Mouse (Mus musculus): ENCODE measurements around the gene Gm11567. TPM values are rescaled to one million over a fixed set of nuclear protein-coding genes. Genes with fewer than 3 reads are reported as not detected.
"Not testable (repeated sequence)": the region's sequence is repeated elsewhere in the genome, so short reads cannot be mapped to it uniquely, and the experiment has no call there.

Gene Gm11567
- polyA plus RNA-seq (2015; fragmentation: Nextera tagmentation; extraction: Ambion mirVana), result not detected in 2 replicates

DNA sequence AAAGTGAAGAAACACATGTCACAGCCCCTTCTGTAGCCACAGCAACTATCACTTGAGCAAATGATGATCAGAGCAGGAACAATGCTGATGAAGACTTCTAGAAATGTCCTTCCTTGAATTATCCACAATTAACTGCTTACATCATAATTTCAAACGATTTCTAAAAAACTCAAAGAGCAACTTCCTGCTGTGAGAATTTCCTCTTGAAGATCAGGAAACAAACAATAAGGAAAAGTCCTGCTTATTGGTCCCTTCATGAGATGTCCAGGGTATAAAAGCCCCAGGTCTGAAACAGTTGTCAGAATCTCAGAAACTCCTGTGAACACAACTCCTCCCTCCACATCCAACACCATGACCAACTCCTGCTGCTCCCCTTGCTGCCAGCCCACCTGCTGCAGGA is at the start of gene Gm11567:
TSS of gene Gm11567 (plus strand) at position 301 of the 400 bp plus-strand sequence.
- not testable (repeated sequence) for ATAC-seq (ENCODE audit: low FRiP score); H3K36me3 ChIP-seq; H3K4me3 ChIP-seq; H3K4me1 ChIP-seq (replicated peaks); H3K4me2 ChIP-seq; H3K27me3 ChIP-seq; H3K9ac ChIP-seq; H3K27ac ChIP-seq; H3K9me3 ChIP-seq
- 74% methylated on average over 1 of the region's 1 CpGs for WGBS

DNA sequence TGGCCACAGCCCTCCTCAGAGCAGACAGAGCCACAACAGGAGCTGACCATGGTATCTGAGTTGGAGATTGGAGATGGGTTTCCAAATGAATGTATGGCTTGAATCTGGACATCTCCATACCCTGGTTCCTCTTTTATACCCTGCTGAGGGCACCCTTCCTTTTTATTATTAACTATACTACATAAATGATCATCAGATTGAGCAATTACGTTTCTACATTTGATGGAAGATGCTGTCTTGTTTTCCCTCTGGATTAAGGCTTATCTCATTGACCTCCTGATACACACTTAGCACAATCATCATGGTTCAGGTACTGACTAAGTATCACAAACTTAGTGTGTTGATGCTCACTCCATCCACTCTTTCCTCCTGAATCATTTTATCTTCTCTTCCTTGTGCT is 41.0 kb upstream of the Gm11567 start, which contains the start of gene 2300003K06Rik:
TSS of gene 2300003K06Rik (minus strand) at position 101 of the 400 bp plus-strand sequence.
- WGBS, result 79% methylated on average over 1 of the region's 1 CpGs
- ATAC-seq (ENCODE audit: low FRiP score), result no peak
- H3K27me3 ChIP-seq, result no peaks in the 10 kb centered on the region

DNA sequence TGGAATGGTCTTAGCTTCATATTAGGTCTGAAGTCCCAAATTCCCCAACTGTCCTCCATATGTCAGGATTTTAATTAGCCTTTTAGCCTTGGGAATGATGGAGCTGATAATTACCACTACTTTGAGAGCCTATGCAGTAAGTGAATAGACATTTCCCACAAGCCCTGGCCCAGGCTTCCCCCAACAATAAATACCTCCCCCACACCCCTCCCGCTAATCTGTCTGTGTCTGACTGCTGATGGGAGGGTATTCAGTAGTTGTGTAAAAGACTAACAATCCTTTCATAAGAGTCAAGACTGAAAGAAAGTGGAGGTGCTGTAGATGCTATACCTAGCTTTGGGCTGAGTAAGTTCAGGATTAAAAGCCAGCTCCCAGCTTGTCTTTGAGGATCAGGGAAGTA is 36.8 kb upstream of the Gm11567 start:
- Histone ChIP-seq H3K9ac (no peak overlapping the region), H3K4me1 (replicated peaks) (no peaks in the 10 kb centered on the region), H3K4me2 (no peak overlapping the region), H3K27ac (no peak overlapping the region), H3K4me3 (no peak overlapping the region), H3K27me3 (no peaks in the 10 kb centered on the region), H3K9me3 (no peaks in the 10 kb centered on the region), H3K36me3 (no peaks in the 10 kb centered on the region)
- ATAC-seq (ENCODE audit: low FRiP score), result no peak
- 87% methylated on average over 1 of the region's 1 CpGs for WGBS

More for the DNA sequence above, 41.0 kb upstream of the Gm11567 start, which contains the start of gene 2300003K06Rik:
- no peaks in the 10 kb centered on the region for H3K36me3 ChIP-seq
- no peaks in the 10 kb centered on the region for H3K9me3 ChIP-seq
- H3K4me3 ChIP-seq, result no peak within 1 kb of the TSS
- H3K4me2 ChIP-seq, result no peak within 1 kb of the TSS
- no peaks in the 10 kb centered on the region for H3K4me1 ChIP-seq (replicated peaks)
- H3K9ac ChIP-seq, result no peak within 1 kb of the TSS
- H3K27ac ChIP-seq, result no peak within 1 kb of the TSS

DNA sequence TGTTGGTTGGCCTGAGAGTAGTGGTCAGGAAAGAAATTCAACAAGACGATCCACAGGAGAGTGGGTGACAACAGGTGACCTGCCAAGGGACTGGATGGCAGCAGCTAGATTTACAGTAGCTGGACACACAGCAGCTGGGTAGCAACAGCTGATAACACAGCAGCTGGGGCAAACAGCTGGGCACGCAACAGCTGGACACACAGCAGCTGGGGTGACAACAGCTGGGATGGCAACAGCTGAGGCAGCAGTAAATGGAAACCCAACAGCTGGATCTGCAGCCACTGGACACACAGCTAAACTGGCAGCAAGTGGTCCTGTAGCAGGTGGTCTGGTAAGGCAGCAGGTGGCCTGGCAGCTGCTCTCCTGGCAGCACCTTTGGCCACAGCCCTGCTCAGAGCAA is 32.2 kb upstream of the Gm11567 start:
- Histone ChIP-seq H3K4me2 (no peak overlapping the region), H3K4me3 (no peak overlapping the region), H3K9me3 (no peaks in the 10 kb centered on the region), H3K36me3 (no peaks in the 10 kb centered on the region), H3K27me3 (no peaks in the 10 kb centered on the region), H3K9ac (no peak overlapping the region), H3K4me1 (replicated peaks) (no peaks in the 10 kb centered on the region), H3K27ac (no peak overlapping the region)
- ATAC-seq (ENCODE audit: low FRiP score), result no peak
- 93% methylated on average over 2 of the region's 2 CpGs for WGBS

DNA sequence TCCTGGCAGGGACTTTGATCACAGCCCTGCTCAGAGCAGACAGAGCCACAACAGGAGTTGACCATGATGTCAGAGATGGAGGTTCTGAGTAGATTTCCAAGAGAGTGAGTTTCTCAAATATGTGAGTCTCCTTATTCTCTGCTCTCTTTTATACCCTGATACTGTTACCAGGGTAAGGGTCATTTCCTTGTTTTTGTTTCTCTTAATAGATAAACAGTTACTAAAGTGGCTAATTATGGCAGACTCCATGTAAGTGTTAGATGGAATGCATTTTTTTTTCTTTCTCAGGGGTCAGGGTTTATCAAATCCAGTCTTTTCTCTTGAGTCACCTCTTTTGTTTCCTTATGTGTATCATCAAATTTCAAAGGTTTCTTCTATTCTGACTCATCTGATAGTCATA is 27.5 kb upstream of the Gm11567 start, which contains the start of gene Krtap4-16:
TSS of gene Krtap4-16 (minus strand) at position 101 of the 400 bp plus-strand sequence.
- no peak for ATAC-seq (ENCODE audit: low FRiP score)
- Histone ChIP-seq H3K4me3 (no peak within 1 kb of the TSS), H3K4me1 (replicated peaks) (no peaks in the 10 kb centered on the region)

DNA sequence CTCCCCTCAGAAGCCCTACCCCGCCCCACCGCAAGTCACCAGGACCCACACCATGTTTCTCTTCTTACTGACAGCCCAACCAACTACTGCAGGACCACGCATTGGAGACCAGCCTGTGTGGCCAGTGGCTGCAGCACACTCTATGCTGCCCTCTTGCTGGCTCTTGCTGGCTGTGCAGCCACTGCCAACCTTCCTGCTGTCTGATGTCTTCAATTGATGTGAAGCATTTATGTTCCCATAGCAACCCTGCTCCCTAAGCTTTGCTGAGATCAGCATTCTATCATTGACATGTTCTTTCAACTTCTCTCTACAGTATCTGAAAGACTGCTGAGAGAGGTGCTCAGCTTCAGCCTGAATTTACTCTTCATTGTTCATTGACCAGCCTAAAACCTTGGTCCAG is 24.9 kb upstream of the Gm11567 start:
- no peaks in the 10 kb centered on the region for H3K9me3 ChIP-seq
- no peak overlapping the region for H3K27ac ChIP-seq
- H3K36me3 ChIP-seq, result no peaks in the 10 kb centered on the region
- H3K9ac ChIP-seq, result no peak overlapping the region
- no peak overlapping the region for H3K4me3 ChIP-seq
- no peaks in the 10 kb centered on the region for H3K4me1 ChIP-seq (replicated peaks)
- 66% methylated on average over 3 of the region's 3 CpGs for WGBS
- no peaks in the 10 kb centered on the region for H3K27me3 ChIP-seq
- ATAC-seq (ENCODE audit: low FRiP score), result no peak
- no peak overlapping the region for H3K4me2 ChIP-seq

More for the DNA sequence above, 27.5 kb upstream of the Gm11567 start, which contains the start of gene Krtap4-16:
- no peaks in the 10 kb centered on the region for H3K27me3 ChIP-seq
- no peaks in the 10 kb centered on the region for H3K36me3 ChIP-seq
- H3K9me3 ChIP-seq, result no peaks in the 10 kb centered on the region
- no peak within 1 kb of the TSS for H3K4me2 ChIP-seq
- H3K9ac ChIP-seq, result no peak within 1 kb of the TSS
- H3K27ac ChIP-seq, result no peak within 1 kb of the TSS

DNA sequence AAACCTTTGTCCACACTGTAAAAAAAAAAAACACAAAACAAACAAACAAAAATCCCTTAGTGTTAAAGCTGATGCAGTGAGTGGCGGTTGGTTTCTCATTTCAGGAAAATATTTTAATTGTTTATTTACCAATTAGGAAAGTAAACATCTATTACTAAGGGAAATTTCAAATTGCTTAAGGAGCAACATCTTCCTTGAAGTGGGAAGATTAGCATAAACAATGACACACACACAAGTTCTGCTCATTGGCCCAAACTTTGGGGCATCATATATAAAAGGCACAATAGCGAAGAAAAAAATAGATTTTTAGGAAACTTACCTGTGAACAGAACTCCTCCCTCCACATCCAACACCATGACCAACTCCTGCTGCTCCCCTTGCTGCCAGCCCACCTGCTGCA is 21.4 kb upstream of the Gm11567 start, which contains the start of gene Gm11568:
TSS of gene Gm11568 (plus strand) at position 301 of the 400 bp plus-strand sequence.
- WGBS, result 88% methylated on average over 2 of the region's 2 CpGs
- Histone ChIP-seq H3K4me3 (no peak within 1 kb of the TSS), H3K27me3 (no peaks in the 10 kb centered on the region), H3K4me1 (replicated peaks) (no peaks in the 10 kb centered on the region), H3K9me3 (no peaks in the 10 kb centered on the region), H3K27ac (no peak within 1 kb of the TSS), H3K36me3 (no peaks in the 10 kb centered on the region), H3K4me2 (no peak within 1 kb of the TSS), H3K9ac (no peak within 1 kb of the TSS)
- no peak for ATAC-seq (ENCODE audit: low FRiP score)

DNA sequence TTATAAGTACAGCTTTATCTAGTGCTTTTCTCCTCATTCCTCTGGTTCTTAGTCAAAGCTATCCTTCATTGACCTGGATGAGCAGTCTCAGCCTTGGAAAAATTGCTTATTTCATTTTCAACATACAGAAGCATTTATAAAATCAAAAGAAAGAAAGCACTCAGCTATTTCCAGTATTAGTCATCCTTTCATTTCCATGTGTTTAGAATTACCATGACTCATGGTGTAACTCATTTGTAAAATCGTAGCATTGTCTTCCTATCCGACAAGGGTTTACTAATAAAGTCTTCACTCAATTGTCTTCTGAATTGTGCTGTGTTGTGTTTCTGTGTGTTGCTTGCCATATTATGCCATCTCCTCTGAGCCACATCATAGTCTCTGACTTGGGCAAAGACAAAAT is 20.2 kb upstream of the Gm11567 start:
- no peak for ATAC-seq (ENCODE audit: low FRiP score)
- no peaks in the 10 kb centered on the region for H3K36me3 ChIP-seq
- no peaks in the 10 kb centered on the region for H3K4me1 ChIP-seq (replicated peaks)
- H3K27ac ChIP-seq, result no peak overlapping the region
- H3K4me3 ChIP-seq, result no peak overlapping the region
- H3K4me2 ChIP-seq, result no peak overlapping the region
- H3K9ac ChIP-seq, result no peak overlapping the region
- WGBS, result 88% methylated on average over 2 of the region's 2 CpGs
- H3K27me3 ChIP-seq, result no peaks in the 10 kb centered on the region
- no peaks in the 10 kb centered on the region for H3K9me3 ChIP-seq

DNA sequence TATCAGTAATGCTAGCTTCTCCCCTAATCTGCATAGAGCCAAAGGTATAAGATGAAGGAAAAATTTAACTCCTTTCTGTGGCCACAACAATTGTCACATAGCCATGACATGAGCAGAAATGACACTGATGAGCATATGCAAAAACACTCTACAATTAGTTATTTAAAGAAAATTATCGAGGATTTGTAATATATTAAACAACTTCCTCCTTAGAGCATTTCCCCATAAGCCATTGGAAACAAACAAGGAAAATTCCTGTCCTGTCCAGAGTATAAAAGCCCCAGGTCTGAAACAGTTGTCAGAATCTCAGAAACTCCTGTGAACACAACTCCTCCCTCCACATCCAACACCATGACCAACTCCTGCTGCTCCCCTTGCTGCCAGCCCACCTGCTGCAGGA is 14.8 kb upstream of the Gm11567 start, which contains the start of gene Gm11559:
TSS of gene Gm11559 (plus strand) at position 301 of the 400 bp plus-strand sequence.
- H3K27me3 ChIP-seq; ATAC-seq (ENCODE audit: low FRiP score): not testable (repeated sequence)

DNA sequence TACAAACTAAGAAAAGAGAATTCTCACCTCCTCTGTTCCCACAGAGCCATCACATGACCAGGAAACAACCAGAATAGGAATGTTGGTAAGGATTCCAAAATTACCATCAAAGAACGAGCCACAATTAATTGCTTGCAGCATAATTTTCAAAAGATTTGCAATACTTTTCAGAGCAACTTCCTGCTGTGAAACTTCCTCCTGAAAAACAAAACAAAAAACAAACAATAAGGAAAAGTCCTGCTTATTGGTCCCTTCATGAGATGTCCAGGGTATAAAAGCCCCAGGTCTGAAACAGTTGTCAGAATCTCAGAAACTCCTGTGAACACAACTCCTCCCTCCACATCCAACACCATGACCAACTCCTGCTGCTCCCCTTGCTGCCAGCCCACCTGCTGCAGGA is 5.9 kb upstream of the Gm11567 start, which contains the start of gene Krtap9-1:
TSS of gene Krtap9-1 (plus strand) at position 301 of the 400 bp plus-strand sequence.
- ATAC-seq (ENCODE audit: low FRiP score); H3K27ac ChIP-seq; H3K9me3 ChIP-seq; H3K4me2 ChIP-seq; H3K9ac ChIP-seq; H3K36me3 ChIP-seq; H3K4me3 ChIP-seq; H3K27me3 ChIP-seq; H3K4me1 ChIP-seq (replicated peaks): not testable (repeated sequence)
- WGBS, result 82% methylated on average over 1 of the region's 1 CpGs

More for the DNA sequence above, 14.8 kb upstream of the Gm11567 start, which contains the start of gene Gm11559:
- H3K4me3 ChIP-seq; H3K9me3 ChIP-seq; H3K4me2 ChIP-seq; H3K27ac ChIP-seq; H3K9ac ChIP-seq; H3K4me1 ChIP-seq (replicated peaks); H3K36me3 ChIP-seq: not testable (repeated sequence)
- 82% methylated on average over 1 of the region's 1 CpGs for WGBS

DNA sequence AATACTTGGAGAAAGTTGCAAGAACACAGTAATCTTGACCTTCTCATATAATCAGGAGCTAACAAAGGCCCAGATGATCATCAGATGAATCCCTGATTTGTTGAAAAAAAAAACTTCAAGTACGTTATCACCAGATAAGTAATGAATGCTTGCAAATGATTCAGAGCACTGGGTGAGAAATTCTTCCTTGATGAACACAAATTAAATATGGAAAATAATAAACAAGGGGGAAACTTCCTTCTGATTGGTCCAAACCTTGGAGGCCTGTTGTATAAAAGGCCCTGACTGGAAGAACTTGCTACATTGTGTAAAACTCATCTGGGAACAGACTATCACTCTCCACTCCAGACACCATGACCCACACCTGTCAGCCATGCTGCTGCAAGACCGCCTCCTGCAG is 28.6 kb downstream of the Gm11567 start, which contains the start of gene Krtap31-1:
TSS of gene Krtap31-1 (plus strand) at position 301 of the 400 bp plus-strand sequence.
- no peak within 1 kb of the TSS for H3K27ac ChIP-seq
- no peak within 1 kb of the TSS for H3K9ac ChIP-seq
- H3K4me1 ChIP-seq (replicated peaks), result no peaks in the 10 kb centered on the region
- no peak for ATAC-seq (ENCODE audit: low FRiP score)
- H3K9me3 ChIP-seq, result no peaks in the 10 kb centered on the region
- no peak within 1 kb of the TSS for H3K4me2 ChIP-seq
- H3K27me3 ChIP-seq, result no peaks in the 10 kb centered on the region
- no peak within 1 kb of the TSS for H3K4me3 ChIP-seq
- H3K36me3 ChIP-seq, result no peaks in the 10 kb centered on the region
- WGBS, result 90% methylated on average over 2 of the region's 2 CpGs

DNA sequence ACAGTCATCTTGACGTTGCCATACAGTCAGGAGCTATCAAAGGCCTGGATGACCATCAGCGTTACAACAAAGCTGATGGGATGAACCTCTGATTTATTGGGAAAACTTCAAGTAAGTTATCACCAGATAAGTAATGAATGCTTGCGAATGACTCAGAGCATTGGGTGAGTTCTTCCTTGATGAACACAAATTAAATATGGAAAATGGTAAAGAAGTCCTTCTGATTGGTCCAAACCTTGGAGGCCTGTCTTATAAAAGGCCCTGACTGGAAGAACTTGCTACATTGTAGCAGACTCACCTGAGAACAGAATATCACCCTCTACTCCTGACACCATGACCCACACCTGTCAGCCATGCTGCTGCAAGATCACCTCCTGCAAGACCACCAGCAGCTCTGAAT is 35.5 kb downstream of the Gm11567 start, which contains the start of gene Gm11565:
TSS of gene Gm11565 (plus strand) at position 301 of the 400 bp plus-strand sequence.
- 94% methylated on average over 3 of the region's 3 CpGs for WGBS
- Histone ChIP-seq H3K9me3 (no peaks in the 10 kb centered on the region), H3K4me2 (no peak within 1 kb of the TSS), H3K9ac (no peak within 1 kb of the TSS), H3K36me3 (no peaks in the 10 kb centered on the region), H3K27ac (no peak within 1 kb of the TSS), H3K27me3 (no peaks in the 10 kb centered on the region), H3K4me3 (no peak within 1 kb of the TSS), H3K4me1 (replicated peaks) (no peaks in the 10 kb centered on the region)
- ATAC-seq (ENCODE audit: low FRiP score), result no peak
